Mouse (Mus musculus) gastrocnemius, adult 8-10 months (tissue): ENCODE measurements around the gene Thrb. TPM values are rescaled to one million over a fixed set of nuclear protein-coding genes. Genes with fewer than 3 reads are reported as not detected.

Experiments used
- DNase-seq, 2 experiments: peaks; one replicate each; pipeline ENCODE4 v3.0.0; 2022; ENCODE audit warnings: low spot score in 2 of 2
- total RNA-seq, 4 experiments: library from RNA; stranded (reverse); gene quantifications; 2 replicates each; pipeline ENCODE4 v1.2.4; 2022

Gene Thrb
- total RNA-seq, 4 experiments from 2014 or later = 29.1 to 31.3 (median 30.4) TPM

DNA sequence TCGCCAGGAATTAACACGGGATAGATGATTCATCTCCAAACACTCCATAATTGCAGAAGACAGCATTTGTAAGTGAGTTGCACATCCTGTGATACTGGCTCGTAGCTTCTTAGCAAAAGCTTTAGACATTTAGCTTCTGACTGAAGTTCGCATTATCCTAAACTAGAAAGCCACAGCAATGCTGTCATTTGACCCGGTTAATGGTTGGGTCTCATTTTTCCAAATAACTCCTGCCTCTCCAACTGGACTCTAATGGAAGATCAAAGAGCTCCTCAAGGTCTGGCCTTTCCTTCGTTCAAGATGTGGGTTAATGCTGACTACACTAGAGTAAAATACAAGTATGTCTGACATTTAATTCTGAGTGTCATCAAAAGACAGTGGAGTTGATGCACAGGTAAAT, 208.3 kb downstream of the Thrb start:
- DNase-seq = no peak

DNA sequence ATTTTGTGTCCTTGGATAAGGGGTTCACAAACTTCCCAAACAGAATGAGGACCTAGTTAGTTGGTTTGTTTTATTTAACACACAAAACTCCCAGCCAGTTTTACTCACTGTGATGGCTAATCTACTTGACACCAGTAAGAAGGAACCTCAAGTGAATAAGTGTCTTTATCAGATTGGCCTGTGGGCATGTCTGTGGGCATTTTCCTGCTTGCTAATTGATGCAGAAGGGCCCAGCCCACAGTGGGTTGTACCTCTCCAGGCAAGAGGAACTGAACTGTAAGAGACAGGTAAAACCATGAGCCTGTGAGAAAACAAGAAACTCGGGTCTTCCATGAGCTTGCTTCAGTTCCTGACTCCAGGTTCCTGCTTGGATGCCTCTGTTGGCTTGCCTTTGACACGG, 215.9 kb downstream of the Thrb start:
- no peak for DNase-seq

DNA sequence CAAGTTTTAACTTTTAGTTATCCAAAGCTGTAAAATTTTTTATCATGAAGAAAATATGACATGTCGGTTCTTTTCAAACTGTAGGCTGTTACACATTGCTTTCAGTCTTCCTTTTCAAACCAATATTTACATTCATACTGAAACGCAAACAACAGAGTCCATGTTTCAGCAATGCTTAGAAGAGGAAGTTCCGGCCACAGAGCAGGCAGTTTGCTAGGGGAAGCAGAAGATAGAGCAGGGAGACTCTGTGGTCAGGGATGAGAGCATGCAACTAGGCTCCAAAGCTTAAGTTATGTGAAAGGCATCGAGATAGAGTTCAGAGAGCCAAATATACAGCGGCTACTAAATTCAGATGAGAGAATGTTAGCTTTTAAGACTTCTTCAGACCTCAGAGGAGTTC, 219.4 kb downstream of the Thrb start:
- DNase-seq = no peak

DNA sequence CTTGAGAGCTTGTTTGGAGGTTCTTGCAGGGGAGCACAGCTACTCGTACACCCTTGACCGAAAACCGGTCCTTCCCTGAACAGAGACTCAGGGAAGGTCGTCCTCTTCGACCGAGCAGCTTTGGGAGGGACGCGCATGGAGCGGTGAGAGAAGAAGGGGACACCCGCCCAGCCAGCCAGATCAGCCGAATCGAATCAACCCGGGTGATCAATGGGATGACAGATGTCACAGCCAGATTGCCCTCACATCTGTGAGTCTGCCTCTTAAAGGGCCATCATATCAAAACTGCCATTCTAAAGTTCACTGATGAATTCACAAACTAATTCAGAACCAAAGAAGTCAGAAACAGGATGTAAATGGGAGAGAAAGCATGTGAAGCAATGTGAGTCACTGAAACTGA, 224.8 kb downstream of the Thrb start:
- DNase-seq = no peak

DNA sequence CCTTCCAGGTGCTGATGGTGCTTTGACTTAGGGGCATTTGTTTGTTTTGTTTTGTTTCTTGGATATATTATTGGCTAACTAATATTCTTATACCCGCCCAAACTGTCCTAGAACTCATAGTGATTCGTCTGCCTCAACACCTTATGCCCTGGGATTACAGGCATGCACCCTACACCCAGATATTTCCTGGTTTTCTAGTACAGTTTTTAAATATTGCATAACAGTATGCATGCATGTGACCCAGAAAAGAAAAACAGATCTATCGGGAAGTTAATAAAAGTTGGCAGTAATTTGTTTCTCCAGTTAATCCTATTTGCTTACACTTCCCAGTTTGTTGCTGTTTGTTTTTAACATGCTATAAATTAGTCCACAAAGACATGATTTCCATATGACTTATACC, 225.3 kb downstream of the Thrb start:
- DNase-seq = no peak

DNA sequence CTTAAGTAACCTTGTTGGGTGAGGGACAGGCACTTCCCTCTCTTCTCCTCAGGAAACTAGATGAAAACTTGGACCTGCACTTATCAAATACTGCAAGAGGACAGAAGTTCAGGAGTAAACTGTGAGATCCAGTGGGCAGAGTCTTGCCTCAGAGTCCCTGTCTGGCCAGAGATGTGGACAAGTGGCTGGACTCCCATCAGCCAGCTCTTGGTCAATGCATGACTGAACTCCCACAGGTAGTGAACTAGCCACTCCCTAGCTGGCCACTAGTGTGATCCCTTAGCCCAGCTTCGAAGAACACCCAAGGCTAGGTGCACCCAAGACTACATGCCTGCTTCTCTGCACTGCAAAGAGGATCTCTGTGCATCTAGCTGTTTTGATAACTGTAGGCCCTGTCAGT, 234.7 kb downstream of the Thrb start:
- no peak for DNase-seq

DNA sequence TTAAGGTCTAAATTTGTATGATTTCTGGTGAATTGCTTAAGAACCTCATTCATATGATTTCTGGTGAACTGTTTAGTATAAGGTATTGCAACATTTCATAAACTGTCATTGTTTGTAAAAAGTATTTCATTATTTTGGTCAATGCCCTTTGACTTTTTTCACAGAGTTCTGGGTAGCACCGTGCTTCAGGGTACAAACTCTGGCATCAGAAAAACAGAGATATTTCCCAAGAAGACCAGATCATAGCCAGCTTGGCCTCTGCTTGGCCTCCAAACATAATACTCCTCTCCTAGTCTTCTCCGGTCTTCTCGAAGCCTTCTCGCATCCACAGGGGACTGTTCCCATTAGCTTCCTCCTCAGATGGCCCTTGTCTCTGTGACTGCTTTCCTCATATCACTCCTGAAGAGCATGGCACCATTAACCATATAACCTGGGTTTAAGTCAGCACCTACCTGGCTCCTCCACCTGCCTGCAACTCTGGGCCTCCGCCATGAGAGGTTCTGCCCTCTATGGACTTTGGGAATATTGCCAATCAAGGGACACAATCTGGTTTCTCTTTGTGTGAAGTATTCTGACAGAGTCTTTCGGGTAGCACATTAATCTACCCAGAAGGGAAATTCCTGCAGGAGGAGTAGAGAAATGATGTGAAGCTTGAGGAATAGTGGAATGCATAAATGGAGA, 239.8 kb downstream of the Thrb start:
- DNase-seq = no peak

DNA sequence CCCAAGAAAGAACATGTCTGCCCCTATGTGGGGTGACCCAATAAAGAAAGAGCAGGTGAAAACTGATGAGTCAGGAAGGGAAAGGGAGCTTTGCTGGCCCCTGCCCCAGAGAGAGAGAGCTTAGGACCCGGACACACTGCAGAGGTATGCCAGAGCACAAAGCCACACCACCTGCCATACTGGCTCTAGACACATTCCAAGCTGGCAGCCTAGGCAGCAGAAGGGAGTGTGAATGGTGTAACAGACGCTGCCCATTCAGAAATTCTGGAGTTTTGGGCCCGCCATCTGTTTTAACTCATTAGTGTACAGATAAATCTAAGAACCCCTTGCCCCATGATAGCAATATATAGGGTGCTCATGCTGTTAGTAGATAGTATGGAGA, 240.3 kb downstream of the Thrb start:
- DNase-seq = no peak

DNA sequence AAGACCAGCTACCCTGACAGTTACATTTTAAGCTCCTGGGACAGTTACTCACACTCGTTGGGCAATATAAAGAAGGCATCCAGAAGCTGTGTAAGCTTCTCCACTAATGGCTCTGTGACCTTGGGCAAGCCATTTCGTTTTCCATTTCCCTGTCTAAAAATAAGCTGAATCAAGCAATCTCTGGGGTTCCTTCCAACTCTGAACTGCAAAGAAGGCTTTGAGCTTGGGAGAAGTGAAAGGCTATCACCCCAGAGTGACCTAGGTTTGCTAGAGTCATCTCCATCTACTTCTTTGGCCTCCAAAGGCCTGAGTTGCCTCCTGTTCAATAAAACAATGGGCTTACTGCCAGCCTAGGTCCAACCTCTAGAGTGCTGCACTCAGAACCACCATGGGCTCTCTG, 242.4 kb downstream of the Thrb start:
- no peak for DNase-seq

DNA sequence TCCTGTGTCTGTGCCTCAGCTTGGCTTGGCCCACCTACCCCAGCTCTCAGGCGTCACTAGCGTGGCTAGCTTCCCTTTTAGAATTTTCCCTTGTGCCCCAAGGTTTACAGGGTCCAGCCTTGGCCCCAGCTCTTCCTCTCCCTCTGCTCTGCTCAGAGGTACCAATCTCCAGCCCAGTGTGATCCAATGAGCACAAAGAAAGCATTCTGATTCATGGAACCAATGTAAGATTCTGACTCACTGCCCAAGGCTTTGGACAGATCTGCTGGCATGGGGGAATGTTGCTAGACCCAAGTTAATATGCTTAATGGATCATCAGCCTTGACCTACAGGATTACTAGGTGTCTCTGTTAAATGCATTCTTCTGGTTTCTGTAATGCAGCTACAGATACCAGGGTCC, 243.1 kb downstream of the Thrb start:
- DNase-seq = no peak

DNA sequence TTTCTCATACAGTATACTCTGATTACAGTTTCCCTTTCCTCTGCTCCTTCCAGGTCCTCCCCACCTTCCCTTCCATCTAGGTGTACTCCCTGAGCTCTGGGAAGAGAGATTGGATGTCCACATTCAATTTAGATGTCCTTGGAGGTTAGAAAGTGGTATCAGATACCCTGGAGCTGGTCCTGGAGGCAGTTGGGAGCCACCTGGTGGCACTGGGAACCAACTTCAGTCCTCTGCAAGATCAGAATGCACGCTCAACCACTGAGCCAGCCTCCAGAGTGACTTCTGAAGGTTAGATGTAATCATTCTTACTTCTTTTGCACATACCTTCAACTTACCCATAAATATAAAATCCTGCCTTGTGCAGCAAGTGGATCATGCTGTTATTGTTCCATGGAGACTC, 244.5 kb downstream of the Thrb start:
- peak; percentile 6 to 24 for DNase-seq

DNA sequence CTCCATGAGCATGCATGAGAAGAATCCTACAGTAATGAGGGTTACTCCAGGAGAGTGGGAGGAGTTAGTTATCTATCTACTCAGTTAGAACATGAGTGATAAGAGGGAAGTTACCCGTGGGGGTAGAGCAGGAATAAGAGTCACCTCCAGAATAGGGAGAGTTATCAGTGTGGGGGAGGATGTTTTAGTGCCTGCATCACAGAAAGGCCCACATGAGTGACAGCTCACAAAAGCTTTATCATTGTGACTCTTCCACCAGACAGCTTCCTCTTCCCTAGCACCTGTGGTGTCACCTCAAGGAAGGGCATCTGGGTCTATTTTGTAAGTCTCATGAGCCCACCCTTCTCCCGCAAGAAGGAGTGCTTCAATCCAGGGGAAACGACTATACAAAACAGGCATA, 245.6 kb downstream of the Thrb start:
- no peak for DNase-seq

DNA sequence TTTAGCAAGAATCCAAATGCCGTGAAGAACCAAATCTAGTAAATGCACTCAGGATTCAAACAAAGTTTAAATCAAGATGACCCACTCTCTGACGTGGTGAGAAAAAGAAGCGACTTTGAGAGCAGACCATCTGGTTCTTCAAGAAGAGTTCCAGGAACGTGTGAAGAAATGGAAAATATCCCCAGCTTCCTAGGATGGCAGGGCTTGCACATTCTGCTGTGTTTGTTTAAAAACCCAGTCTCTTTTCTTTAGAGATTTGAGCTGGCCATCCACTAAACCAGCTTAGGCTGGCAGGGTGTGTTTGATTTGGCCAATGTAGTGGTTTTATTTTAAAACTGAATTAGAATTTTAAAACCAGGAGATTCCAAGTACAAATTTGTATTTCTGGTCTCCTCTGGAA, 246.9 kb downstream of the Thrb start:
- no peak for DNase-seq

DNA sequence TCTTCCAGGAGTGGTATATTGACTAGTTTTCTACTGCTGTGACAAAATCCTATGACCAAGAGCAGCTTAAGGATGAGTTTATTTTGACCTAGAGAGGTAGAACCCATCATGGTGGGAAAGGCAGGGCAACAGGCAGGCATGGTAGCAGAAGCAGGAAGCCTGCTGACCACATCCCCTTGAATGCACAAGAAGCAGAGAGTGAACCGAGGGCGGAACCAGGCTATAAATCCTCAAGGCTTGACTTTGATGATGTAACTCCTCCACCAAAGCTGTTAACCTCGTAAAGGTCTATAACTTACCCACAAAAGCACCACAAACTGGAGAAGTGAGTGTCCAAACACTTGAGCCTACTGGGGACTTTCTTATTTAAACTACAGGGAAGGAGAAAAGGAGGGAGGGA, 251.1 kb downstream of the Thrb start:
- DNase-seq = no peak

DNA sequence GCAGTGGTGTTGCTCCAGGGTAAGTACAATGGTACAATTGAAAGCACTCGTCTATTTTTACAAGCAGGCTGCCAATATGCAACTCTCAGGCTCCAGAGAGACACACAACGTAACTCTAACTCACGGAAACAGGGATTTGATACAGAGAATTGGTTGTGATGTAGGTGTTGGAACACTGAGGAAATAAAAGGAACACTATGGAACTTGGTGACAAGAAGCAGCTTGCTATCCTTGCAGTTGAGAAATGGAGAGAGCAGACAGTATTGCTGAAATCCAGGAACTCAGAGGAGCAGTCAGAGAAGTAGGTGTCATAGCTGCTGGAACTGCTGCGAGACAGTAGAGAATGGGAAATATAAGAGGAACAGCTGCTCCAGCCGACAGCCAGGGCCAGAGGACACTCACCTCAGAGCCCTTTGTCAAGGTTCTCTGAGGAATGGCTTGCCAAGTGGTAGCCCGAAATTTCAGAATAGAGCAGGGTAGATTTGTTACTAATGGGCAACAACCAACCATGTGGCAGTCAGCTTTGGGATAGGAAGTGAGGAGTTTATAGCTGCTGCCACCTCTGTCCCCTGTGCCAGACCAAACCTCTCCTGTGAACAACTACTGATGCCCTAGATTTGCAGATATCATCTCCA, 252.6 kb downstream of the Thrb start:
- DNase-seq = no peak

DNA sequence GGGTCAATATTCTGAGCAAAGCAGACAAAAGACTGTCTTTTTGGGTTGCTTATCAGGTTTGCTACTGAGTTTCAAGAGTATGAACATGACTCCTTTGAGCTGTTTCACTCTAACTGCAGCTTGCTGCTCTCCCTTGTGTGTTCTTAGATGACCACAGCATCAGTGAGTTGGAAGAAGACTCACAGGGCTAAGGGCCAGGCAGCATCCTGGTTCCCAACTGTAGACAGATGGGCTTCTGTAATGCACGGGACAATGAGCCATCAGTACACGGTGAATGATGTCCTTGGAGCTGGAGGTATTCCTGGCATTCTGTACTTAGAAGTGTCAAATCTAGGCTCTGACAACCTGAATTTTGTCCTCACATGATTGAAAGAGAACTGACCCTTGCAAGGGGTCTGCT, 255.5 kb downstream of the Thrb start:
- DNase-seq = no peak

DNA sequence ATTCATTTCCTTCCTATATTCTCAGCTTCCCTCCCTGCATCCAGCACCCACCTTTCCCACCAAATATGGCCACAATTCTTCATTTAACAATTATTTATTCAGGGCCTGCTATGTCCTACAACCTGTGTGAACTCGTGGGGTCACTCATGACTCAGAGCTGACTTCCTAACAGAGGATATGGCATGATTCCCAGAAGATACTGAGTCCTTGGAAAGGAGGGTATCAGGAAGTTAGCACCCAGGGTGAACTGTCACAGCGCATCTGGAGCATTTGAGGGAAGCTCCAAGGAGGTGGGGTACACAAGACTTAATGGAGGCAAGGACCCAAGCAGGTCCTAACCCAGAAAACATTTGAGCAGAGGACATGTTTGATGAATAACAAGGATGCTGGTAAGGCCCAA, 256.6 kb downstream of the Thrb start:
- DNase-seq = no peak

DNA sequence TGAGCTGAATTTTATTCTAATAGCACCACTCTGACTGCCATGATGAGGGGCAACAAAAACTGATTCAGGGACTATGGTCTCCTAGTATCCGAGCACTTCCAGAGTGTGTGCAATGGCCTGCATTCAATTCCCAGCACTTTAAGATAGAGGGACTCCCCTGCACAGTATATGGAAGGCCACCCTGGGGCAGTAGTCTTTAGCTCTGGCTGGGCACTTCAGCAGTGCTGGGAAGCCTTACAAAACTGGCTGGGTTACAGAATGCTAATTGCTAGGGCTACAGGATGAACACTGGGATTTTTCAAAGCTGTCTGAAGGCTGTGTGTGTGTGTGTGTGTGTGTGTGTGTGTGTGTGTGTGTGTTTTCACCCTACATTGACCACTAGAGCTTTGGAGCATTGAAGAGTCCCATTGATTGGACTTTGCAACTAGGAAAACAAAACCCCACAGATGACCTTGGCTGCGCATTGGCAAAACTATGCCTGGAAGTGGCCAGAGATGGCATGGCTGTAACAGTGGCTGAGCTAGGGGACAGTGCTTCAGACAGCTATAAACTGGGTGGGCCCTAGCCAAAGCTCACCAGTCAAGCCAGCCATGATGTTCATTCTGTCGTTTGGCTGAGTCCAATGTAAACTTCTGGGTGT, 257.2 kb downstream of the Thrb start:
- DNase-seq = no peak

DNA sequence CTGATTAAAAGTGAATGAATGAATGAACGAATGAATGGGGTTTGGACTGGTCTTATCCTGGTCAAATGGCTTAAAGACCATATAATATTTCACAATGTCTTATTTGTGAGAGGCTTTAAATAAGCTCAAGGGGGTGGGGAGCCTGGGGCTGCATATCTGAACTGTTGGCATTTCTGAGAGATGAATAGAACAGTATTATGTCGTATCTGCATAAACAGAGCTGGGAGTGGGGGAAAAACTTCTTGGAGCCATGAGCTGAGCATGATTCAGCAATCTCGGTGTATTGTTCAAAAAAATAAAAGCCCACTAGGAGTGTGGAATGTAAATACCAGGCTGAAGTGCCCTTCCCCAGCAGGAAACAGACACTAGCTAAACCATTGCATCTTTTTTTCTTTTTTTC, 257.8 kb downstream of the Thrb start:
- DNase-seq = no peak

DNA sequence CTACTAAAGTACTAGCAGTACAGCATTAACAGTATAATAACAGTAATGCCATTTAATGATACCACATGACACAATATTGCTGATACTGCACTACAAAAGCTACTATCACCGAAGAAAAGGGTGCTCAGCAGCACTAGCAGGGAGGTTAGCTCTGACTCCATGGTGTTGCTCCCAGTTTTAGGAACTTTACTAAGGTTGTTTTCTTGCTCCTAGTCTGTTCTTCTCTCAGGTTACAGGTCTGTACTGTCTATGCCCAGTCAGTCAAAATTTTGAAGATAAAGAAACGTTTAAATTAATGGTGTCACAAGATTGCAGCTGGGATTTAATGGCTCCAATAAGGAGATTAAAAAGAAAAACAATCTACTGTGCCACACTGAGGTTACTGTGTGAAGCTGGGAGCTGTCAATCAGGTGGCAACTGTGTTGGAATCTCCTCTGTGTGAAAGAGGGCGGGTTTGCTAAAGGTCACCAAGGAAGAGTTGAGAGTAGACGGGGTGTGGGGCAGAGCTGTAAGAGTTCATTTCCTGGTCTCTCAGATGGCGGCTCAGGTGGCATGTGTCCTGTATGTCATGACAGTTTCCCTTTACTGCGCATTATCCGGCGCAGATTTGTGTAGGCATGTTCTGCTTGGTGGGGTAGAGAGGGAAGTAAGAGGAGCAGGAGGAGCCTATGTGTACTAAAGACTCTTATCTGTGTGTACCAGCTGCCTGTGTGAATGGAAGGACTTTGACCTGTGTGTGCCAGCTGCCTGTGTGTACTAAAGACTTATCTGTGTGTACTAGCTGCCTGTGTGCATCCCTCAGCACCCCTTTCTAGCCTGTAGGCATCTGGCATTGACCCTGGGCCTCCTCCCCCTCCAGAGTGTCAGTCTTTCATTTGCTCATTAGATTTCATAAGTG, 263.0 kb downstream of the Thrb start:
- DNase-seq = no peak

DNA sequence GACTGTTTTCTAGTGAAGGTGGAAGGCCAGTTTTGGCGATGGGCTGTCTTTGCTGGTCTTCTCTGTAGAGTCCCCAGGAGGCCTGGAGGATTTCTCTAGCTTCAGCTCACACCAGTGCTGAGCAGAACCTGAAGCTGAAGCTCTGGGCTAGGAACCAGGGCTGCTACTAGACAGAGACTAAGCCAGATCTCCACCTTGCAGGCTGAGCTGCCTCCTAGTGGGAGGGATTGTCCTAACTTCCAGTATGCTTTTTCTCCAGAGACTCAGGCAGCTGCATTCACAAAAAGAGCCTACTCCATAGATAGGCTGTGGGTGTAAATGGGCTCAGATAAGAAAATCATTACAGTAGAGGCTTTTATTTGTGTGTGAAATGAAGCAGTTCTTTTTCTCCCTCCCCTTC, 267.4 kb downstream of the Thrb start:
- DNase-seq = peak; percentile 35 to 37

DNA sequence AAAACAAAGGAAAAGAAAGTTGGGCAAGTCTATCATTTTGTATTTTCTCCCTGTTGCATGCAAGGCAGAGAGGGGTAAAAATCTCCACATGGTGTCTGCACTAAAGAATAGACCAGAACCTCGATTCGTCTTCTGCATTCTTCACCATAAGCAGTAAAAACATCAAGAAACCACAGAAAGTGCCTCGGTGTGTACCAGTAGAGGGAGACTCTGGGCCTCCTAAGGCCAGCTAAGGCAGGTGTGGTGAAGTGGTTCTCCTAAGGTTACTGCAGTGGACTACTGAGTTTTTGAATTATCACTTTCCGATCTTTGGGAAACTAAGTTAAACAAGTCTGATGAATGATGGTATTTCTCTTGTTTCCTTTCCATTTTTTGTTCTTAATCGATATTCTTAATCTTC, 269.5 kb downstream of the Thrb start:
- DNase-seq = no peak
